Mouse (Mus musculus) liver, embryonic 15.5 days (tissue): ENCODE measurements at regions not wholly inside any gene's neighbourhood (a gene's known extent, or its start where the extent isn't known, plus 50 kb on each side); places are given as distances from the start of the nearest gene placed in this dataset.

Experiments
- ATAC-seq: fragments of 200-750 bp; cut with Nextera tagmentation; 2 replicates; pipeline ENCODE4 v1.8.0; 2017; ENCODE audit warnings: moderate number of reproducible peaks, mild to moderate bottlenecking, moderate library complexity; ENCODE audit not compliant: insufficient read depth
- H3K27ac ChIP-seq: fragments of 300-500 bp; sonication (generic); replicated peaks from 2 replicates; pipeline ENCODE4 v1.5.1; 2015; ENCODE audit warnings: mild to moderate bottlenecking, inconsistent platforms
- H3K27me3 ChIP-seq: fragments of 300-500 bp; sonication (generic); 2 replicates; pipeline ENCODE4 v1.6.1; 2015; ENCODE audit warnings: mild to moderate bottlenecking, inconsistent platforms
- H3K36me3 ChIP-seq: fragments of 300-500 bp; sonication (generic); replicated peaks from 2 replicates; pipeline ENCODE4 v1.6.1; 2015; ENCODE audit warnings: moderate library complexity, mild to moderate bottlenecking, inconsistent platforms
- H3K4me1 ChIP-seq: fragments of 300-500 bp; sonication (generic); replicated peaks from 2 replicates; pipeline ENCODE4 v1.6.1; 2015; ENCODE audit warnings: inconsistent platforms
- H3K4me2 ChIP-seq: fragments of 300-500 bp; sonication (generic); 2 replicates; pipeline ENCODE4 v1.6.1; 2015; ENCODE audit warnings: moderate library complexity, mild to moderate bottlenecking, inconsistent platforms
- H3K4me3 ChIP-seq: fragments of 300-500 bp; sonication (generic); replicated peaks from 2 replicates; pipeline ENCODE4 v1.5.1; 2015; ENCODE audit warnings: mild to moderate bottlenecking, inconsistent platforms
- H3K9ac ChIP-seq: fragments of 300-500 bp; sonication (generic); 2 replicates; pipeline ENCODE4 v1.6.1; 2015; ENCODE audit warnings: moderate library complexity, mild to moderate bottlenecking, inconsistent platforms
- H3K9me3 ChIP-seq: fragments of 300-500 bp; sonication (generic); replicated peaks from 2 replicates; pipeline ENCODE4 v1.6.1; 2016; ENCODE audit warnings: inconsistent platforms
- WGBS: fragments of 180-500 bp; shearing (Covaris S2); methylation state at CpG from one replicate; pipeline ENCODE4 v1.1.7; 2015; ENCODE audit warnings: mixed read lengths; ENCODE audit not compliant: insufficient replicate concordance; 5-methylcytosine and 5-hydroxymethylcytosine counted together

DNA sequence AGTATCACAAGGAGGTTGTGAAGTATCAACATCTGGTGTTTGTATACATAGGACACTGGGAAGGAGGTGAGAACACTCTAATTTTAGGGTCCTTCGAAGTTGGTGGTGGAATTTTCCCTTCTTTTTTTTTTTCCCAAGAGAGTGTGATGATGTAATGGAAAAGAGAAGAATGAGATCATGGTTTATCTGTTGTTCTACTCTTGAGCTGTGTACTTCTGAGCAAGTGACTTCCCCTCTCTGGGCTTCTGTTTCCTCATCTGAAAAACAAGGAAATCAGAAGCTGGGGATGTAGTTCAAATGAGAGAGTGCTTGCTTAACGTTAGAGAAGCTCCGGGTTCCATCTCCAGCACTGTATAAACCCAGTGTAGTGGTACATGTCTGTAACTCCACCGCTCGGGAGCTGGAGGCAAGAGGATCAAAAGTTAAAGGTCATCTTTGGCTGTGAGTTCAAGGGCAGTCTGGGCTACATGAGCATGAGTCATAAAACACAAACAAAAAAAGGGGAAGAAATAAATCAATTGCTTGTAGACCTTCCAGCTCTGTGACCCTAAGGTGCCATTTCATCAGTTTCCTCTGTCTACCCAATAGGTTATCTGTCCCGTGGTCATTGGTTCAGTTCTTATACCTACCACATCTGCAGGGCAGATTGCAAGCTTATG, 132.5 kb upstream of the Cxcr4 start:
- Histone ChIP-seq H3K9ac (no peak overlapping the region), H3K36me3 (no peaks in the 10 kb centered on the region), H3K27ac (no peak overlapping the region), H3K4me2 (no peak overlapping the region), H3K9me3 (no peaks in the 10 kb centered on the region), H3K4me3 (no peak overlapping the region), H3K27me3 (no peaks in the 10 kb centered on the region), H3K4me1 (no peaks in the 10 kb centered on the region)
- ATAC-seq, result no peak
- WGBS, result 35% methylated on average over 6 of the region's 6 CpGs

DNA sequence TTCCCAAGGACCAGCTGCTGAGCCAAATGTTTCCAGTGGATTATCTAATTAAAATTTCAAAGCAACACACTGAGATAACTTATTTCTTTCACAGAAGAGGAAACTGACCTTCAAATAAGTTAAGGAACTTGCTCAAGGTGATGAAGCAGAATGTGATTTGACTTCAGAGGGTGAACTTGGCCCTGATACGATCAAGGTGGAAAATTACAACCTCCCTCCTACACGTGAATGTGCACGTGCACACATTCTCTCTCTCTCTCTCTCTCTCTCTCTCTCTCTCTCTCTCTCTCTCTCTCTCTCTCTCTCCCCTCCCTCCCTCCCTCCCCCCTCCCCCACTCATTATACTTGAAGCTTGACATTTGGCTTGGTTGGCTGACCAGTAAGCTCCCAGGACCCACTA, 131.8 kb upstream of the Cxcr4 start:
- Histone ChIP-seq H3K4me1 (no peaks in the 10 kb centered on the region), H3K27ac (no peak overlapping the region), H3K9me3 (no peaks in the 10 kb centered on the region), H3K9ac (no peak overlapping the region), H3K27me3 (no peaks in the 10 kb centered on the region), H3K4me3 (no peak overlapping the region), H3K4me2 (no peak overlapping the region), H3K36me3 (no peaks in the 10 kb centered on the region)
- 67% methylated on average over 3 of the region's 3 CpGs for WGBS
- ATAC-seq, result no peak

DNA sequence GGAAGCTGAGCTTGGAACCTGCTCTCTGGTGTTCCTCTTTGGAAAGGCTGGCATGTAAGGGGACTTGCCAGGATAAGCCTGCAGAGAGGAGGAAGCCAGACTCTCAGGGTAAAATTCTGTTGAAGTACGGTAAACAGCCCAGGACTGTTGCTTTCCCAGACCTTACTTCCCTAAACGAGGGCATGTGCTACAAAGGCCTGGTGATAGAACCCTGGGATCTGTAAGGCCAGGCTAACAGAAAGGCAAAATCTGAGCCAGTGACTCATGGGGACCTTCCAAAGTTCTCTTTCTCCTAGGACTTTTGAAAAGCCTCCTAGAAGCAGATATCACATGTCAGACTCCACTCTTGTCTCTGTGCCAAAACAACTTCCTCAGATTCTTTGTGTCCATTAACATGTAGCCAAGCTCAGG, 130.0 kb upstream of the Cxcr4 start:
- Histone ChIP-seq H3K36me3 (no peaks in the 10 kb centered on the region), H3K4me1 (no peaks in the 10 kb centered on the region), H3K4me3 (no peak overlapping the region), H3K4me2 (no peak overlapping the region), H3K9ac (no peak overlapping the region), H3K27ac (no peak overlapping the region), H3K27me3 (no peaks in the 10 kb centered on the region), H3K9me3 (no peaks in the 10 kb centered on the region)
- ATAC-seq, result no peak
- WGBS, result 19% methylated on average over 2 of the region's 2 CpGs

DNA sequence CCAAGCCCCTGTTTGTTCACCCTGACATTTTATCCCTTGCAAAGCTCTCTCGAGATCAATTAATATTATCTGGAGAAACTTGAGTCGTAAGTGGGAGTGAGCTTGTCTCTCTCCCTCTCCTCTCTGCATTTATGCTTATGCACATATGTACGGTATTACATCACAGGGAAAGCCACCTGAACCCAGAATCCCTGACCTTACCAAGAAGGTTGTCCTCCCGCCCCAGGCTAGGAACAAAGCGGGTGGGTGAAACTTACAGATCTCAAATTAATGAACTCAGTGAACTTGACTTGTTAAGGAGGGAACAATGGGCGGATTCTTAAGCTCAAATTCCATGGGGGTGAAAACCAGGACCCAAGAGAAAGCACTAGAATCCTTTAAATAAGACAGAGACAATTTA, 122.8 kb upstream of the Cxcr4 start:
- Histone ChIP-seq H3K9ac (no peak overlapping the region), H3K27me3 (no peaks in the 10 kb centered on the region), H3K9me3 (no peaks in the 10 kb centered on the region), H3K36me3 (no peaks in the 10 kb centered on the region), H3K27ac (no peak overlapping the region), H3K4me2 (no peak overlapping the region), H3K4me1 (no peaks in the 10 kb centered on the region), H3K4me3 (no peak overlapping the region)
- WGBS, result 66% methylated on average over 6 of the region's 6 CpGs
- ATAC-seq, result no peak

DNA sequence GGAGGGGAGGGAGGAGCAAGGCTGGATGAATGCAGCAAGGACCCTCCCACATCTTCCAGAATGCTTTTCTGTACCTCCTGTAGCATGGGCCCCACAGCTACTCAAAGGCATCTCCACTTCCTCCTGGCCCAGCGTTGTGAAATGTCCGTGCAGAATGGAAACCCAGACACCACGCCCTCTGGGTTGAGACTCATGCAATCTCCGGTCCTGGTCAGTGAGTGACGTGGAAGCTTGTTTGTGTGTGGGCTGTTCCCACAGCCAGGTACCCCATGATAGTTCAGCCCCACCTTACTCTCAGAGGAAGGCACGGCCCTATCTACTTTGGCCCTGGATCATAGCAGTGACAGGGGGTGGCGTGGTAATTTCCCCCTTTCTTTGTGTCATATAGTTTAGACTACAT, 120.8 kb upstream of the Cxcr4 start:
- ATAC-seq, result peak; percentile 61; the same call in 1 of the 2 replicates
- no peaks in the 10 kb centered on the region for H3K36me3 ChIP-seq
- no peaks in the 10 kb centered on the region for H3K4me1 ChIP-seq
- WGBS, result 24% methylated on average over 7 of the region's 7 CpGs
- H3K4me3 ChIP-seq, result no peak overlapping the region
- H3K9me3 ChIP-seq, result no peaks in the 10 kb centered on the region
- peak overlapping the region; percentile 13; the same call in 1 of the 2 replicates for H3K4me2 ChIP-seq
- 0 out of 2 replicates have a peak overlapping the region, but pooled peaks have one; percentile 20 for H3K27ac ChIP-seq
- H3K27me3 ChIP-seq, result no peaks in the 10 kb centered on the region
- no peak overlapping the region for H3K9ac ChIP-seq

DNA sequence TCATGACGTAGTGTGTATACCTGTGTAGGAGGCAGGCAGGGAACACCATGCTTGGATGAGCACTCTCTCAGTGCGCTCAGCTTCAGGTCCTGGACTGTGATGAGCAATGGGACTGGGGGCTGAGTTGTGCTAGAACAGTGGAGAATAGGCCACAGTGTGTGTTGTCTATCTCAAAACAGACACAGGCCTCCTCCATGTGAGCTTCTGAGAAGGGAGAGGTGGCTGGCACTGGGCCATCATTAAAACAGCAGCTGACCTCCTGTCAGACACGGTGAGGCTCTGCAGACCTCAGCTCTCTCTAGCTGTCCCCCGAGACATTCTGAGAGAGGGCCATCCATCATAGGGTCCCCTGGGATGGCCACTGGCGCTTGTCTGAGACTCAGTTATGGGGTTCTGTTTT, 119.0 kb upstream of the Cxcr4 start:
- H3K27ac ChIP-seq, result no peak overlapping the region
- no peaks in the 10 kb centered on the region for H3K4me1 ChIP-seq
- H3K9me3 ChIP-seq, result no peaks in the 10 kb centered on the region
- WGBS, result 54% methylated on average over 5 of the region's 5 CpGs
- H3K36me3 ChIP-seq, result no peaks in the 10 kb centered on the region
- H3K27me3 ChIP-seq, result no peaks in the 10 kb centered on the region
- no peak overlapping the region for H3K4me2 ChIP-seq
- H3K4me3 ChIP-seq, result no peak overlapping the region
- H3K9ac ChIP-seq, result no peak overlapping the region
- ATAC-seq, result no peak

DNA sequence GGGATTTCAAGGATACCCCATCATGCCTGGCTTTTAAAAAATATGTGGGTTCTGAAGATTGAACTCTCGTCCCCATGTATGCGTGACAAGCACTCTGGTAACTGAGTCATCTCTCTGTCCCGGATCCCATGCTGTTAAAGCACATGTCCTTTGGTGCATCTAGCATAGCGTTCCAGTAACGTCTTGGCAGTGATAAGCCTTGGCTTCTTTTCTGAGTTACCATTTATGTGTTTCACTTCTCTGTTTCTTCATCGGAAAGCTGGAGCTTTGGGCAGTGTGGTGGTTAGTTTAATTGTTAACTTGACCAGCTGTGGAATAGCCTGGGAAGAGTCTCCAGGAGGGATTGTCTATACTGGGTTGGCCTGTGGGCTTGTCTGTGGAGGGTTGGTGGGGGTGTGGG, 115.7 kb upstream of the Cxcr4 start:
- Histone ChIP-seq H3K4me3 (no peak overlapping the region), H3K36me3 (no peaks in the 10 kb centered on the region), H3K27ac (no peak overlapping the region), H3K27me3 (no peaks in the 10 kb centered on the region), H3K4me1 (no peaks in the 10 kb centered on the region), H3K9ac (no peak overlapping the region), H3K4me2 (no peak overlapping the region), H3K9me3 (no peaks in the 10 kb centered on the region)
- 67% methylated on average over 6 of the region's 6 CpGs for WGBS
- no peak for ATAC-seq

DNA sequence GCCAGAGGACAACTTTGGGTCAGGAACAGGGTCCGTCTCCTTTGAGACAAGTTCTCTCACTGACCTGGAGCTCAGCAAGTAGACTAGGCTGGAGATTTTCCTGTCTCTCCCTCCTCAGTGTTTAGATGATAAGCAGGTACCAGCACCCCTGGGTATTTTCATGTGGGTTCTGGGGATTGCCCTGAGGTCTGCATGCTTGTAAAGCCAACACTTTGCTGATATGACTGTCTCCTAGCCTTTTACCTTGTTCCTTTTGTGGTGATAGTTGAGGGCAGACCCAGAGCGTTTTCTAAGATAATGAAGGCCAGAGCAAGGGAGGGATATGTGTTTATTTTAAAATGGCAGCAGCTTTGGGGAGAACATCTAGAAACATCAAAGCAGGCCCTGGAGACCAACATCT, 114.1 kb upstream of the Cxcr4 start:
- Histone ChIP-seq H3K9ac (no peak overlapping the region), H3K4me2 (no peak overlapping the region), H3K4me3 (no peak overlapping the region), H3K9me3 (no peaks in the 10 kb centered on the region), H3K36me3 (no peaks in the 10 kb centered on the region), H3K27me3 (no peaks in the 10 kb centered on the region), H3K4me1 (no peaks in the 10 kb centered on the region), H3K27ac (no peak overlapping the region)
- no peak for ATAC-seq
- WGBS, result 44% methylated on average over 2 of the region's 2 CpGs

DNA sequence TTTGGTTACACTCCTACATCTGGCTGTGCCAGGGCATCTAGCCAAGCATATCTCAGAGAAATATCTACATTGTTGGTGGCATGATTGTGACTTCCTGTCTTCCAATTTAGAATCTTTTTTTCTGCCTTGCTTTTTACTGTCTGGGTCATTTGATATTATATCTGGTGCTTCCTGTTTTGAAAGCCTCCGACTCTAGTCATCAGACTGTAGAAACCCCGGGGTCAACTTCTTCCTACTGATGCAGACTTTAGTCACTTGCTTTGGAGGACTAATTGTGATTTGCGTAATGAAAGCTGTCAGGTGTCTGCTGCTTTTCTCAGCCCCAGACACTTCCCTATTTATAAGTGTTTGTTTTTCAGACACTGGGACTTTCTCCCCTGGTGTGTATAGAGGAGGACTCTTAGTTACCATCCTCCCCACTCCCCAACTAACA, 113.0 kb upstream of the Cxcr4 start:
- Histone ChIP-seq H3K27me3 (no peaks in the 10 kb centered on the region), H3K9me3 (no peaks in the 10 kb centered on the region), H3K36me3 (no peaks in the 10 kb centered on the region), H3K4me1 (no peaks in the 10 kb centered on the region), H3K9ac (no peak overlapping the region), H3K27ac (no peak overlapping the region), H3K4me2 (no peak overlapping the region), H3K4me3 (no peak overlapping the region)
- WGBS, result 7% methylated on average over 3 of the region's 3 CpGs
- ATAC-seq, result no peak

DNA sequence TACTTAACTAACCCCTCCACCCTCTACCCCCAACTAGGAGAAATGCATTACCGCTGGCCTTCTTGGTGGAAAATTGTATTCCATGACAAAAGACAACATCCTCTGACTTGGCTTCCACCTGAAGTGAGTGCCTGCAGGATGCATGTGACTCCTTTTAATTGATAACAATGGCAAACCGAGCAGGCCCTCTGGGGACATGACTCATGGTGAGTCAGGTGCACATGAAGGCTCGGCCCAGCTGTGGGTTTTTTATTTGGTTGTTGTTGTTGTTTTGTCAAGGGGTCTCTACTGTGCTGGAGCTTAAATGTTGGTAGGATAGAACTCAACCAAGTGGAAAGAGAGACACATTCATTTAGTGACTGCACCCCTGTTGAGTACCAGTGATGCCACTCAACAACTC, 109.2 kb upstream of the Cxcr4 start:
- Histone ChIP-seq H3K4me2 (no peak overlapping the region), H3K9ac (no peak overlapping the region), H3K36me3 (no peaks in the 10 kb centered on the region), H3K27ac (no peak overlapping the region), H3K9me3 (no peaks in the 10 kb centered on the region), H3K4me3 (no peak overlapping the region), H3K27me3 (no peaks in the 10 kb centered on the region), H3K4me1 (no peaks in the 10 kb centered on the region)
- ATAC-seq, result no peak
- 54% methylated on average over 3 of the region's 3 CpGs for WGBS

DNA sequence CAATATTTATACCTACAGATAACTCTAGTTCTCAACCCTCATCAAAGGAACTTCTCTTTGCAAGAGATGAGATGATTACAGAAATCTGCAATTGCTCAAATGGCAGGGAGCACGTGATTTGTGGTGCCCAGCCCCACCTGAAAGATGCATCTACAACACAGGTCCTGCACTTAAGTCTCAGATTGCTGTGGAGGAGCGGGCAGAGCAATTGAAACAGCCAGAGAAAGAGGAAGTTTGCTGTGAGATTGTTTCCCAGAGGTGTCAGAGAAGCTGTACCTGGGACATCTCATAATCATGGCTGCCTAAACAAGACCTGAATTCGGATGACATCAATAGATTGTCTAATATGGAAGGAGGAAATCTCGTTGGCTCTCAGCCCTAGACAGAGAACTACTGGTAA, 105.9 kb upstream of the Cxcr4 start:
- Histone ChIP-seq H3K9ac (no peak overlapping the region), H3K9me3 (no peaks in the 10 kb centered on the region), H3K27me3 (no peaks in the 10 kb centered on the region), H3K36me3 (no peaks in the 10 kb centered on the region), H3K27ac (no peak overlapping the region), H3K4me3 (no peak overlapping the region), H3K4me1 (no peaks in the 10 kb centered on the region), H3K4me2 (no peak overlapping the region)
- 45% methylated on average over 4 of the region's 4 CpGs for WGBS
- no peak for ATAC-seq

DNA sequence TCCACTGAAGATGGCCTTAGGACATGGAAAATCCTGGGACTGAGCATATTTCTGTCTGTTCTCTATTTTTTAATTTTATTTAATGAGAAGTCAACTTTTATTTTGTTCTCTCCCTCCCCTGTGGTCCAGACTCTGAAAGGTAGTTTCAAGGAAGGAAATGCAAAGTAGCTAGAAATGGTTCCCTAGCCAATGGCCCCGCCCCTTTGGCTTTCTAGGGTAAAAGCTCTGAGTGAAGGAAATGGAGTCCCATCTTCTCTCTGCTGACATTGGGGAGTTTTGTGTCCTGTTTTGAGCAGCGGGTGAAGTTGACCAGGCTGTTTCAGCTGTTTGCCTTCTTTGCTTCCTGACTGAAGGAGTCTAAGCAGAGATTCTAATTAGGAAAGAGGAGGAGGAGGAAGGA, 103.8 kb upstream of the Cxcr4 start:
- no peaks in the 10 kb centered on the region for H3K9me3 ChIP-seq
- H3K4me3 ChIP-seq, result no peak overlapping the region
- no peak overlapping the region for H3K4me2 ChIP-seq
- H3K36me3 ChIP-seq, result no peaks in the 10 kb centered on the region
- H3K4me1 ChIP-seq, result no peaks in the 10 kb centered on the region
- 40% methylated on average over 2 of the region's 2 CpGs for WGBS
- no peak overlapping the region for H3K27ac ChIP-seq
- H3K27me3 ChIP-seq, result no peaks in the 10 kb centered on the region
- H3K9ac ChIP-seq, result no peak overlapping the region
- no peak for ATAC-seq
